ENCODE assay signal across 19 mouse cellular contexts in genomic region chr11:113338581-113338980, GRCm38 (mm10).
DNase-seq lines count a peak whose midpoint lies in the region; ATAC-seq and TF ChIP-seq lines count a peak whose summit lies in the region.
"Had no signal": no experiment of that assay in that cellular context is flagged by ENCODE, and none has a peak within 500 bp of the region (broad histone marks: within the 10 kb centered on the region; RNA-seq: fewer than 3 reads in every experiment).

No protein-coding gene starts in this region.

- H3K4me3 ChIP-seq in liver, embryonic 14.5 days (ENCODE audit: insufficient read depth in 1 of 2, low read depth in 2 of 2, low read length in 2 of 2), result no peak overlapping the region
- H3K4me3 ChIP-seq in liver, embryonic 12.5 days, result no peak overlapping the region
- H3K4me3 ChIP-seq in thymus, adult 2 months (ENCODE audit: control insufficient read depth, insufficient read depth, low read length), result no peak overlapping the region
- H3K4me3 ChIP-seq: embryonic facial prominence, embryonic 10.5 days; erythroblast, embryonic 14.5 days; heart, embryonic 12.5 days; kidney, embryonic 15.5 days; limb, embryonic 15.5 days had no signal

- no peak for TF ChIP-seq EP300 in liver, embryonic 14.5 days (IDR thresholded peaks at IDR 0.05; ENCODE audit: low read depth)

- H3K27ac ChIP-seq in liver, embryonic 14.5 days, result no peak overlapping the region
- H3K27ac ChIP-seq in liver, embryonic 12.5 days, result no peak overlapping the region
- H3K27ac ChIP-seq in thymus, adult 2 months (ENCODE audit: control insufficient read depth, insufficient read depth, low read length), result no peak overlapping the region
- H3K27ac ChIP-seq: embryonic facial prominence, embryonic 10.5 days; kidney, embryonic 15.5 days; limb, embryonic 15.5 days; macrophage had no signal

- no peaks in the 10 kb centered on the region for H3K4me1 ChIP-seq in liver, embryonic 14.5 days (replicated peaks; ENCODE audit: control insufficient read depth in 2 of 2, insufficient read depth in 2 of 2, low read length in 1 of 2)
- H3K4me1 ChIP-seq in liver, embryonic 12.5 days, result no peaks in the 10 kb centered on the region
- H3K4me1 ChIP-seq in thymus, adult 2 months (replicated peaks; ENCODE audit: control insufficient read depth, insufficient read depth, low read length), result peaks cover 23% of the 10 kb centered on the region

- no peak for TF ChIP-seq POLR2A in thymus, adult 2 months (IDR thresholded peaks at IDR 0.05; ENCODE audit: control insufficient read depth, extremely low read depth, insufficient read depth, low read length, poor library complexity)

- H3K4me2 ChIP-seq in liver, embryonic 14.5 days (ENCODE audit: low read depth), result no peak overlapping the region
- H3K4me2 ChIP-seq in liver, embryonic 12.5 days, result no peak overlapping the region
- H3K4me2 ChIP-seq: heart, embryonic 12.5 days; kidney, embryonic 15.5 days; limb, embryonic 15.5 days had no signal

- 51% methylated on average over 5 of the region's 5 CpGs for WGBS in liver, embryonic 14.5 days (ENCODE audit: insufficient replicate concordance)
- 59% methylated on average over 5 of the region's 5 CpGs for WGBS in liver, embryonic 12.5 days (ENCODE audit: insufficient replicate concordance)
- WGBS in thymus, adult 2 months, result 38% methylated on average over 5 of the region's 5 CpGs

- no peak overlapping the region for H3K9ac ChIP-seq in liver, embryonic 14.5 days (replicated peaks)
- H3K9ac ChIP-seq in liver, embryonic 12.5 days, result no peak overlapping the region
- H3K9ac ChIP-seq: heart, embryonic 12.5 days; kidney, embryonic 15.5 days; limb, embryonic 15.5 days had no signal

- no peaks in the 10 kb centered on the region for H3K27me3 ChIP-seq in liver, embryonic 14.5 days (ENCODE audit: control insufficient read depth, insufficient read depth, low read length)
- no peaks in the 10 kb centered on the region for H3K27me3 ChIP-seq in liver, embryonic 12.5 days (replicated peaks)
- no peaks in the 10 kb centered on the region for H3K27me3 ChIP-seq in thymus, adult 2 months (ENCODE audit: control insufficient read depth, insufficient read depth, low read length)
- H3K27me3 ChIP-seq: heart, embryonic 12.5 days; kidney, embryonic 15.5 days; limb, embryonic 15.5 days had no signal

- peak; percentile 35 for DNase-seq in embryo, embryonic 10 days (ENCODE audit: low spot score)
- no peak for DNase-seq in embryo, embryonic 10.5 days (ENCODE audit: low spot score)
- DNase-seq in liver, embryonic 14.5 days (ENCODE audit: low read depth in 3 of 3, low spot score in 3 of 3), result no peak
- peak; percentile 23 for DNase-seq in thymus, adult 2 months
- no peak for DNase-seq in thymus, adult 18-20 months
- peak; percentile 22 to 24 for DNase-seq in thymus, postnatal 36 days
- DNase-seq: adrenal gland, adult 2 months; cerebellum, adult 8-10 months; gastrocnemius, postnatal 36 days; heart, postnatal 4 days; midbrain, embryonic 14.5 days had no signal

- ATAC-seq in liver, embryonic 14.5 days (ENCODE audit: insufficient read depth), result no peak
- no peak for ATAC-seq in liver, embryonic 12.5 days
- no peak for ATAC-seq in megakaryocyte-erythroid progenitor cell, adult 5-6 weeks (replicated peaks; ENCODE audit: low FRiP score, low TSS enrichment, poor library complexity, severe bottlenecking)

- H3K36me3 ChIP-seq in liver, embryonic 14.5 days (replicated peaks; ENCODE audit: control insufficient read depth, insufficient read depth, low read depth), result no peaks in the 10 kb centered on the region
- H3K36me3 ChIP-seq in liver, embryonic 12.5 days, result 0 out of 2 replicates have a peak, but pooled peaks cover 5% of the 10 kb centered on the region
- H3K36me3 ChIP-seq in thymus, adult 2 months (ENCODE audit: control insufficient read depth, insufficient read depth, low read length), result no peaks in the 10 kb centered on the region
- H3K36me3 ChIP-seq: kidney, embryonic 15.5 days; limb, embryonic 15.5 days had no signal

- H3K9me3 ChIP-seq in liver, embryonic 14.5 days (ENCODE audit: control insufficient read depth, low read length), result no peaks in the 10 kb centered on the region
- H3K9me3 ChIP-seq in liver, embryonic 12.5 days (replicated peaks), result no peaks in the 10 kb centered on the region
- H3K9me3 ChIP-seq: limb, embryonic 15.5 days had no signal

- TF ChIP-seq CTCF in liver, embryonic 14.5 days (IDR thresholded peaks at IDR 0.05; ENCODE audit: low read depth), result 0 out of 2 replicates have a peak, but pooled peaks have one; percentile 10
- no peak for TF ChIP-seq CTCF in thymus, adult 2 months (IDR thresholded peaks at IDR 0.05; ENCODE audit: borderline replicate concordance, control insufficient read depth, extremely low read depth, insufficient read depth, low read length, poor library complexity)

Comparison
In these comparisons a context has a peak if more than half of its experiments do, and no peak if none do; other contexts are left out.
1. DNase-seq: peak in embryo, embryonic 10 days (single experiment), thymus, adult 2 months (single experiment) and thymus, postnatal 36 days (2 of 2); none in embryo, embryonic 10.5 days (single experiment), liver, embryonic 14.5 days (0 of 3) and thymus, adult 18-20 months (0 of 2).